Mouse (Mus musculus) 3T3-L1 (cell line): ENCODE data around the gene Zfp775.

Experiments used
- DNase-seq: peaks from one replicate; pipeline ENCODE4 v3.0.0-alpha.2; 2015; ENCODE audit warnings: low read depth, low spot score

Gene Zfp775

GRCm38 (mm10) chr6:48601271-48602079 is at the start of gene Zfp775:
Zfp775 (plus strand) TSS chr6:48602063.
- peak; percentile 77 for DNase-seq

GRCm38 (mm10) chr6:48552918-48553317 is 48.9 kb upstream of the Zfp775 start:
- peak; percentile 94 for DNase-seq

GRCm38 (mm10) chr6:48553819-48554218 is 48.0 kb upstream of the Zfp775 start:
- DNase-seq = no peak

GRCm38 (mm10) chr6:48554280-48555103 is 47.4 kb upstream of the Zfp775 start, which contains the start of gene Lrrc61:
Lrrc61 (plus strand) TSS chr6:48554796.
- peak; percentile 97 for DNase-seq

- peak; percentile 74 for DNase-seq
Measured at GRCm38 (mm10) chr6:48555104-48555890, 46.6 kb upstream of the Zfp775 start.

- DNase-seq = no peak
Measured at GRCm38 (mm10) chr6:48555956-48556355, 45.9 kb upstream of the Zfp775 start.

- DNase-seq = no peak
Measured at GRCm38 (mm10) chr6:48565693-48566310, 36.1 kb upstream of the Zfp775 start.

- DNase-seq = peak; percentile 71
Measured at GRCm38 (mm10) chr6:48566312-48566711, 35.6 kb upstream of the Zfp775 start.

- no peak for DNase-seq
Measured at GRCm38 (mm10) chr6:48568036-48568984, 33.6 kb upstream of the Zfp775 start.

GRCm38 (mm10) chr6:48569065-48569807 is 32.6 kb upstream of the Zfp775 start:
- DNase-seq = no peak

GRCm38 (mm10) chr6:48572014-48572413 is 29.8 kb upstream of the Zfp775 start:
- DNase-seq = no peak

GRCm38 (mm10) chr6:48572572-48573061 is 29.2 kb upstream of the Zfp775 start, which contains the start of gene Rarres2:
Rarres2 (minus strand) TSS chr6:48572789.
- DNase-seq = no peak

GRCm38 (mm10) chr6:48573280-48573679 is 28.6 kb upstream of the Zfp775 start:
- DNase-seq = no peak

GRCm38 (mm10) chr6:48573981-48574380 is 27.9 kb upstream of the Zfp775 start:
- no peak for DNase-seq

- peak; percentile 57 for DNase-seq
Measured at GRCm38 (mm10) chr6:48578736-48579135, 23.1 kb upstream of the Zfp775 start.

- peak; percentile 88 for DNase-seq
Measured at GRCm38 (mm10) chr6:48579215-48579648, 22.6 kb upstream of the Zfp775 start.

- no peak for DNase-seq
Measured at GRCm38 (mm10) chr6:48581257-48581656, 20.6 kb upstream of the Zfp775 start.

- peak; percentile 87 for DNase-seq
Measured at GRCm38 (mm10) chr6:48582037-48582436, 19.8 kb upstream of the Zfp775 start.

- DNase-seq = no peak
Measured at GRCm38 (mm10) chr6:48589194-48589750, 12.6 kb upstream of the Zfp775 start, which contains the start of gene Gm45021. Gm45021 (plus strand) TSS chr6:48589610.
